Mouse (Mus musculus) G1E (cell line): ENCODE measurements around the gene Apln.

Source experiments
- CTCF ChIP-seq: IDR thresholded peaks from 2 replicates; pipeline ENCODE4 v1.5.1; 2012; ENCODE audit warnings: low read depth, low read length, inconsistent platforms, mixed read lengths
- GATA1 ChIP-seq: IDR thresholded peaks from 2 replicates; pipeline ENCODE4 v1.6.1; 2012; ENCODE audit warnings: borderline replicate concordance, low read length, inconsistent platforms, mixed read lengths
- GATA2 ChIP-seq: IDR thresholded peaks from 2 replicates; pipeline ENCODE4 v1.6.1; 2012; ENCODE audit warnings: low read depth, low read length, inconsistent platforms, borderline replicate concordance

GRCm38 (mm10) chrX:48053743-48054142, 19.1 kb upstream of the Apln start:
- TF ChIP-seq CTCF (no peak), GATA2 (no peak), GATA1 (no peak)
